Mouse (Mus musculus): Measurements from ENCODE around the gene Slc7a15.
A peak's percentile ranks its signal among the peaks of the same experiment; 100 is the strongest.

Slc7a15 gene

DNA sequence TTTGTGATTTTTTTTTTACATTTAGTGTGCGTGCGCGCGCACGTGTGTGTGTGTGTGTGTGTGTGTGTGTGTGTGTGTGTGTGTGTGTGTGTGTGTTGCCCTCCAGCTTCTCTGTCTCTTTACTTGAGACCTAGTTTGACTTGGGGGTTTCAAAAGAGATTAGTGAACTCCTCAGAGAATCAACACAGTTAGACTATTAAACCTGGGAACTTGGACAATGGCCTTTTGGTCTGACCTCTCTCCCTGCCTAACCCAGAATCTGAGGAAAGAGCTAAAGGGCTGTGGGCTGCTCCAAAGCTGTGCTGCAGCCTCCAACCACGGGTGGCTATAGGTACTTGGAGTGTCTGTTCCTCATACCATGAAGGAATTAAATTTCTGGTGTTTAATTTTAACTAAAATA is 94.7 kb downstream of the Slc7a15 start:
- no peak for DNase-seq

DNA sequence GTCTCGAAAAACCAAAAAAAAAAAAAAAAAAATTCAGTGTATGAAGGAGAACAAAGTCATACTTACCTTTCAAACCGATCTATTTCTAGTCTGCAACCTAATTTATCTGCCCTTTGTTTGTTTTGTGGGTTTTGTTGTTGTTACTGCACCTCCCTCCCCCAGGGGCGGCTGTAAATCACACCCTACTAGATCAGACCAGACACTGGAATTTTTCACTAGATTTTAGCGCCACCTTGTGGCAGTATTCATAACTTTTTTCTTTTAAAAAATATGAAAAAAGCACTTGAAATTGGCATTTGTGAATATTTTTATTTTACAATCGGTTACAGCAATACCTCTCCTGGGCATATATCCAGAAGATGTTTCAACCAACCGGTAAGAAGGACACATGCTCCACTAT is 96.3 kb downstream of the Slc7a15 start:
- no peak for DNase-seq

DNA sequence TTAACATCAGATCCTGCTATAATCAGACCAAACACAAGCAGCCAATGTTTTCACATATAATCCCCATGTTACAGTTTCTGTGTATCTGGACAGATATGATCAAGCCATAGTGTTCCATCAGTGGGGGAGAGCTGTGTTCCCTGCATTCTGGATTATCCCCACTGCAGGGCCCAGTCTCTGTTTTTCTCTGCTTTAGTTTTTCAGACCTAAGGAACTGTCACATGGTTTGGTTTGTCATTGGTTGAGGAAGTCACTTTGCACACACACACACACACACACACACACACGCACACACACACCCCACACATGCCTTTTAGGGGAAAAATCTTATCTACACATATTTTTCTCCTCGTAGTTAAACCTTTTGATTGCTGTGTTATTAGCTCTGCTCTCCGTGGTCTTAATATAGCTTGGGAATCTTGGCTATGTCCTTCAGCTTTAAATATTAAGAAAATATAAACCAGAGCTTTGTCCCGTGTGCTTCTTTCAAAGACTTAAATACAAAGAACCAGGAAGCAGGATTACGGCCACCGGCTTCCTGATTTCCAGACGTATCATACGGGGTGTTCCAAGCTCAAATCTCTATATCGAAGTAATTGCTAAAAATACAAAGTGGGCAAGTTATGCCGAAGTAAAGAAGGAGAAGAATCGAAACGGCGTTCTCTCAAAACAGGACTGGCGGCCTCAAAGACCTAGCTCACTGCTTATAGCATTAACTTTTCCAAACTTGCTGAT is 97.1 kb downstream of the Slc7a15 start:
- DNase-seq: no peak

- DNase-seq: no peak
Measured at GRCm38 (mm10) chr12:8500597-8501570, 98.0 kb downstream of the Slc7a15 start.

DNA sequence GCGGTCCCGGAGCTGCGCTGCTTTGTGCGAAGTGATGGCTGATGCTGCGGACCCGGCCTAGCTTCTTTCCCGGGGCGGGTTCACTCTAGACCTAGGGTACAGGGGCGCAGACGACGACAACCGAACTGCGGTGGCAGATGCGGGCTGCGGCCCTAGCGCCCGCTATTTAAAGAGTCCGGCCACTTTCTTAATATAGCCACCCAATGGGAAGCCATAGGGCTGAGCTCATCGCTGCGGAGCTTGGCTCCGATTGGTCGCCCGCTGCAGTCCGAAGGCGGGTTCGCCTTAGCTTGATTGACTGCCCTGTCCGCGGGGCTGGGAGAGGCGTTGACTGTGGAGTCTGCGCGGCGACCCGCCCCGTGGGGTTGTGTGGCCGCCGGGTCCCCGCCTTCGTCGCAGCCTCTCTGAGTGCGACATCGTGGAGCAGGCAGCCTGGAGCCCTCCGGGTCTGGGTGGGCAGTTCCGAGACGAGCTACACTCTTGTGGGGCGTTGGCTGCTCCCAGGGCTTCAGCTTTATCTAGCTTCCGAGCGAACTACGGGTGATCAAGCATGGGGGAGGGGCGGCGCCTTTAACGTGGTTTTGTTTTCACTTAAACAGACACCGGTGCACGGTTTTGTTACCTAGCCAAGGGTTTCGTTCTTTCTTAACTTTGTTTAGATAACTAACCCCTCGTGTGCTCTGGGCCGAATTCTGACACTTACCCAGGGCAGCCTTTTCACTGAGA is 98.8 kb downstream of the Slc7a15 start, which contains the start of gene Rhob:
Gene Rhob, minus strand, starts transcription at position 139 of the 726 bp plus-strand sequence.
- peak; percentile 64 to 71 for DNase-seq

DNA sequence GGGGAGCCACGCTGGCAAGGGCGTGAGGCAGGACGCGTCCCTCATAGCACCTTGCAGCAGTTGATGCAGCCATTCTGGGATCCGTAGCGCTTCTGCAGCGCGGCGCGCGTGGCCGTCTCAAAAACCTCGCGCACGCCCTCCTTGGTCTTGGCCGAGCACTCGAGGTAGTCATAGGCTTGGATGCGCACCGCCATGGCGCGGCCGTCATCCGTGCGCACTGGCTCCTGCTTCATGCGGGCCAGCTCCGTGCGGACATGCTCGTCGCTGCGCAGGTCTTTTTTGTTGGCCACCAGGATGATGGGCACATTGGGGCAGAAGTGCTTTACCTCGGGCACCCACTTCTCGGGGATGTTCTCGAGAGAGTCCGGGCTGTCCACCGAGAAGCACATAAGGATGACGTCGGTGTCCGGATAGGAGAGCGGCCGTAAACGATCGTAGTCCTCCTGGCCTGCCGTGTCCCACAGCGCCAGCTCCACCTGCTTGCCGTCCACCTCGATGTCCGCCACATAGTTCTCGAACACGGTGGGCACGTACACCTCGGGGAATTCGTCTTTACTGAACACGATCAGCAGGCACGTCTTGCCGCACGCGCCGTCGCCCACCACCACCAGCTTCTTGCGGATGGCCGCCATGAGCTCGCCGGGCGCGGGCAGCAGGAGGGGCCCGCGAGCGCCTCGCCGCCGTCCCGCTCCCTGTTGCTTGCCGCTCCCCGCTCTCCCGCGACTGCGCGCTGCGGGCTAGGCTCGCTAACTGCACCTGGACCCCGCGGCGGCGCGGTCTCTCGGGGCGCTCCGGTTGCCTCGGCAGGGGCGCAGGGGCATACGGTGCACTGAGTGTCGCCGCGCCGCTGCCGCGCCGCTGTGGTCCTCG is 99.6 kb downstream of the Slc7a15 start:
- peak in 1 of 2 experiments; percentile 7 for DNase-seq

DNA sequence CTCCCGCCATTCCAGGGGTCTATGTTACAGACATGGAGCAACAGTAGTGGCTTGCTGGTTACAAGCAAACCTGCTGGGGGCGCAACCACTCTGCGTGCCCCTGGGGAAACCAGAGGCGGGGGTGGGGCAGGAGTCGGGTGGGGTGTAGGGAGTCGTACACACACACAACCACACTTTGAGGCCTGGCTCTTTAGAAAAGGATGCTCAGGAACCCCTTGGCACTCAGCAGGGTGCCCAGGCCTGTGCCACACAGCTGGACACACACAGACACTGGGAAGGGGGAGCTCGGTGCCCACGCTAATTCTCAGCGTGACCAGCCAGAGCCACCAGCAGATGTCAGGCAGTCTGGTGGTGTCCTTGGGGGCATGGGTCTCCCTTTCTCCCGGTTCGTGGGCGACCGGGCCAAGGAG is 100.3 kb downstream of the Slc7a15 start:
- no peak for DNase-seq

DNA sequence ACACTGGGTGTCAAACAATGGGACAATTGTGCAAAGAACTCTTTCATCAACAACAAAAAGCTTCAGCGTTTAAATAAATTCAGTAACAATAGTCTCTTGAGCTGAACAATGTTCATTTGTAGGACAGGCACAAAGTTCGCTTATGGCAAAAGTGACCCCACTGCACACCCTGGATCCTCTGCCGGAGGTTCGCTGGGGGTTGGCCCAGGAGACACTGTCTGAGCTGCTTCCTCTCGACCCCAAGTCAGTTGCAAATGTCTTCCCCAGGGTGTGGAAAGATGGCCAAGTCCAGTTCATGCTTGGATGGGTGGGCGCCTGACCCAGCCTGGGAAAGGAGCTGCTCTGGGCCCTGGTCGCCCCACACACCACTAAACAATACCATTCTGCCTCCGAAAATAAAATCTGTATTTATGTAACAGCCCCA is 100.7 kb downstream of the Slc7a15 start:
- DNase-seq: no peak

DNA sequence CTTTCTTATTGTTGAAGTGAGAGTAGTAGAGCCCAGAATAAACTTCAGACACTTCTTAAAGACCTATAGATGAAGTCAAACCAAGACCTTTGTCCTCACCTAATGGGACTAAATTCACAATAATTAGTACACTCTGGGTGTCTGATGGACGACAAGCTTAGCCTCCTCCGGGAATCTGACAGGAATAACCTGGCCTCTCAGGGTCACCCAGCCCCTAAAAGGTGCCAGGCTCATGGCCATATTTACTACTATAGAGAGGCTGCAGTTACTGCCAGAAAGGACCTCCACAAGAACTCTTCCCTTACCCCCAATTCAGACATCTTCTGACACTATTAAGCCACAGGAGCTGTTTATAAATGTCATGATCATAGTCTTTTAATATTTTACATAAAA is 101.6 kb downstream of the Slc7a15 start:
- DNase-seq: no peak

- DNase-seq: no peak
Measured at GRCm38 (mm10) chr12:8496679-8497313, 102.1 kb downstream of the Slc7a15 start.

- peak in 1 of 2 experiments; percentile 15 for DNase-seq
Measured at GRCm38 (mm10) chr12:8495881-8496678, 102.8 kb downstream of the Slc7a15 start.

DNA sequence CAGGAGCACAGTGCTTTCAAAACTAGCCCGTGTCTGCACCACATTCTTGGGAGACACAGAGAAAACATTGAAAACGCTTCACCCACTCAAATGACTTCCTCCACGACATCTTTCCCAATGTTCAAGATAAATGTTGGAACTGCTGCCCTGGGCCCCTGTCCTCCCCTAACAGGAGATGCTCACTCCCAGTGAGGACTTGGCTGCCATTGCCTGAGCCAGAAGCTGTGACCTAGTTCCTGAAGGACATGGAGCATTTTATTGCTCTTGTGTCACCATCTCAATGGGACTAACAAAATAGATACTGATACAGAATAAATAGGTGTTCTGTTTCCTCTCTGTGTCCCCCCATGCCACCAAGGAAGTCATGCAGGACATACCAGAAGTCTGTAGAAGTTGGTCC is 104.2 kb downstream of the Slc7a15 start:
- DNase-seq: no peak

DNA sequence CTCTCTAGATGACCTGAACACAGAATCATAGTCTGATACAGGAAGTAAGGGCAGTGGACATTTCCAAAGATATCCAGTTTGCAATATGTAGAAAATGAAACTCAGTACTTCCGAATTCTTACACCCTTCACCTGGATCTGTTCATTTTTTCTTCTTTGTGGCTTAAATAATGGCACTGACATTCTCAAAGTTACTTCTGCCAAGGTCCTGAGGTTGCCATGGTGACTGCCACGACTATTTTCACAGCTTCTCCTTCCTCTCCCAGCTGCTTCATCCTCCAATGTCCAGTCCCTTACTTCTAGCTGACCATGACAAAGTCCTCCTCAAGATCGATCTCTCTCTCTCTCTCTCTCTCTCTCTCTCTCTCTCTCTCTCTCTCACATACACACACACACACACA is 105.5 kb downstream of the Slc7a15 start:
- no peak for DNase-seq

GRCm38 (mm10) chr12:8489098-8489497 is 109.8 kb downstream of the Slc7a15 start:
- no peak for DNase-seq

- no peak for DNase-seq
Measured at GRCm38 (mm10) chr12:8488652-8488980, 110.2 kb downstream of the Slc7a15 start.

DNA sequence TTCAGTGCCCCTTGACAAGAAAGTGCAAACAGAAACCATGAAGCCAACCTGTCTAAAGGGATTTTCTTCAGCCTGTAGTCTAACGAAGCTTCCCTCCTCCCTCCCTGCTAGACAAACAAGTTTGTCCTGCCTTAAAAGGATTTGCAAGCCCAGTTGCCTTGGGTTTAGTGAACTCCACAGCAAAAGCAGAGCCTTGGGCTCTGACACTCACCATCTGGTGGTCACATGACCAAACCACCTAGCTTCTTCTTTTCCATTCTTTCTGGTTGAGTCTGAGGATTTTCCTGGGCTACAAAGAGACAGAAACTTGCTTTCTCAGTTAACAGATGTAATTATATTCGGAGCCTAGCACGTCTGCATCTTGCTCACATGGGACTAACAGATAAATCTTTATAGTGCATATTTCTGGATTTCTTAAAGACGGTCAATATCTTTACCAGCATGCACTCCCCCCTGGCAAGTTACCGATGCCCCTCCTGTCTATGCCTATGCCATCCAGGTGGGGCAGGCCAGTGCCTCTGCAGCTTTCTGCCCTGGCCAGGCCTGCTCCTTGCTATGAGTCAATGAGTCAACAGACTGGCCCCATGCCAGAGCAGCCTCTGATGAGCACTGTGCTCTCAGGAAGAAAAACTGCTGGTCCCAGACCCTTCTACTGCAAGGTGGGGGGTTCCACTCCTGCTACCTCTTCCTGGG is 110.8 kb downstream of the Slc7a15 start:
- no peak for DNase-seq

GRCm38 (mm10) chr12:8487281-8487680 is 111.6 kb downstream of the Slc7a15 start:
- DNase-seq: no peak

DNA sequence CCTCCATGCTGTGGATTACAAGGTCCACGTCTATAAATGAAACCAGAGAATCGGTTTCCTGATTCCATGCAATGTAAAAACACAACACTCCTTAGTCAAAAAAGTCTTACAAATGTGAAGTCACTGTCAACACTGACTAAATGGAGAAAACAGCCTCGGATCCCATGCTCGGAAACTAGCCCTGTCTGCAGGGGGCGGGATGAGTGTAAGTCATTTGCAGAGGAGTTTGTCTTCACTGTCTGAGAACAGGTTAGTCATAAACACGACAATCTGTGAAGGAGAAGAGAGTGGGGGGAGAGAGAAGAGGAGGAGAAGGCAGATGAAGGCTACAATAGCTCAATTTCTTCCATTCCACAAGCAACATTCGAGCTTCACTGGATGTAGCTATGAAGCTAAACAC is 113.6 kb downstream of the Slc7a15 start:
- no peak for DNase-seq

GRCm38 (mm10) chr12:8482169-8482568 is 116.7 kb downstream of the Slc7a15 start:
- no peak for DNase-seq

Measured in thymus, adult 18-20 months (tissue).